Mouse (Mus musculus) bone marrow, adult 2 months (tissue): ENCODE results near the gene Rpgrip1l.

ENCODE experiments used
- CTCF ChIP-seq: fragments of 200-500 bp; IDR thresholded peaks from 2 replicates; pipeline ENCODE4 v1.5.1; 2011; ENCODE audit warnings: low read length, control low read depth; ENCODE audit not compliant: control insufficient read depth, insufficient read depth
- POLR2A ChIP-seq: fragments of 200-500 bp; IDR thresholded peaks from 2 replicates; pipeline ENCODE4 v1.6.1; 2011; ENCODE audit warnings: low read depth, mild to moderate bottlenecking, control low read depth, low read length, borderline replicate concordance; ENCODE audit not compliant: control insufficient read depth

DNA sequence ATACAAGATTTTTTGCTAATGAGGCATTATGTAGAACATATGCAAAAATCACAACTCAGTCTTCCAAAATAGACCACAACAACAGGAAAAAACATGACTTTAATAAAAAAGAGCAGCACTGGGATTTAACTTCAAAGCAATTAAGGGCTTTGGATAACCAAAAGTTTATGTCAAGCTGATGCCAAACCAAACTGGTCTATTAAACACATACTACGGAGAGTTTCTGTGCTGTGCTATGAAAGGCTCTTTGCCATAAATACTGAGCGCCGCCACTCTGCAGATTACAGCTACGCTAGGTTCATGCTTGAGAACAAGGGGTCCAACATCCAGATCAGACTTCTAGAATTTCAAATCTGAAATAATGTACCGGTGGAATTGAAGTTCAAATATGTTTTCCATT lies 17.3 kb downstream of the Rpgrip1l start:
- TF ChIP-seq CTCF (no peak), POLR2A (no peak)
